Mouse (Mus musculus) brain, embryonic 18.5 days (tissue): ENCODE data around the gene Nt5c.
"Not testable (repeated sequence)": the region's sequence is repeated elsewhere in the genome, so short reads cannot be mapped to it uniquely, and the experiment has no call there.

Experiments
- DNase-seq: peaks from one replicate; pipeline ENCODE4 v3.0.0-alpha.2; 2012; ENCODE audit warnings: low read depth, low spot score

The Nt5c gene

DNA sequence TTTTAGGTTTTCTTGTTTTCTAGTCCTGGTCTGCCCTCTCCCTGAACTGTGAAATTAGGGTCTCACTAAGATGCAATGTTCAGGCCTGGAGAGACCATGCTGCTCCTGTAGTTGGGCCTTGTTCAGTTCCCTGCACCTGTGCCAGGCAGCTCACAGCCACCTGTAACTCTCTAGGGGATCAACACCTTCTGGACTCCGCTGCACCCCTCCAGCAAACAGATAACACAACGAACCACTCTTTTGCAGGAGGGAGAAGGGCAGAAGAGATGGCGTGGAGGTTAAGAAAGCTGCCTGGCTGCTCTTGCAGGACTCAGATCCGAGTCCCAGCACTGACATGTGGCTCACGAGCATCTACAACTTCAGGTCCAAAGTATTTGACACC is 18.8 kb upstream of the Nt5c start:
- DNase-seq, result no peak

DNA sequence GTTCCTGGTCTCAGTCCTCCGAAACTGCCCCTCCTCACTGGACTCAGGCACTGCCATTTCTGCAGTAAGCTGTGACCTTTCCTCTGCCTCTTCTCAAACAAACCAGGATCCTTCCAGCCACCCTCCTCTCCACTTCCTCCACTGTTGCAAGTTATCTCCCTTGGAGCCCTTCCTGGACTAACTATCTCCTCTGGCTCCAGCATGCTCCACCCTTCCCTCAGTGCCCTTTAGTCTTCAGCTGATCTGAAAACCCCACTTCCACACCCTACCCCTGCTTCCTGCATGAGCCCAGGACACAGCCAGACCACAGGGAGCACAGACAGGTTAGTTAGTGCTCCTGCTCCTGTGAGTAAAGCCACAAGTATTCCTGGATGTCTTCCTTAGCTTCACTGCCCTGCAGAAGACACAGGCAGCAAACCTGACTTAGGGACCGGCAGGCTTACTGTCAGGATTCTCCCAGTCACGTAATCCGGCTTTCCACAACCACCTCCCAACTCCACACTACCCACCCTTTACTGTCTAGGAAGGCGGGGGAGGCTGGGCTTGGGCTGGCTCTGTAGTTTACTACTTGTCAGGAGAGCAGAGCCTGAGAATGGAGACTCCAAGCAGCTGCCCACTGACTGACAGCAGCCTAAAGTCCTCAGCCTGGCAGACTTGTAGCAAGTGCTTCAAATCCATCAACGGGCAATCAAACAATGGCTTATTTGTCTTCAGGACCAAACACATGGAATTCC is 18.3 kb upstream of the Nt5c start:
- DNase-seq, result no peak

DNA sequence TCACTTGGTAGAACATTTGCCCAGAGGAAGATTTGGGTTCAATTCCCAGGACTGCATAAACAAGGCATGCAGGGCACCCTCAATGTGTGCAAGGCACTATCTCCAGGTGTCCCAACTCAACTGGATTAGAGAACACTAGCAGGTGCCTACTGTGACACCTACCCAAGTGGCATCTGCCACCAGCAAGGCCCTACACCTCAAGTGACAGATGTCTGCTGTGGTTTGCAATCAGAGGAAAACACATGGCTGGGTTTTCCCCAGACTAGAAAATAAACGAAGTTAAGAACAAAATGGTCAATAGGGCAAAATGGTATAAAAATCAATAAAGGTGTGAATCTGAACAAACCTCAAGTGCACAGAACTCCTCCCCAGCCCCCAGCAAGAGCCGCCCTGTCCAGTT is 16.4 kb upstream of the Nt5c start:
- no peak for DNase-seq

- no peak for DNase-seq
These were observed 14.9 kb upstream of the Nt5c start for GRCm38 (mm10) chr11:115506586-115506985.

GRCm38 (mm10) chr11:115502636-115503035 is 11.0 kb upstream of the Nt5c start:
- no peak for DNase-seq

- not testable (repeated sequence) for DNase-seq
These were observed 4.9 kb upstream of the Nt5c start for GRCm38 (mm10) chr11:115496559-115496958.

DNA sequence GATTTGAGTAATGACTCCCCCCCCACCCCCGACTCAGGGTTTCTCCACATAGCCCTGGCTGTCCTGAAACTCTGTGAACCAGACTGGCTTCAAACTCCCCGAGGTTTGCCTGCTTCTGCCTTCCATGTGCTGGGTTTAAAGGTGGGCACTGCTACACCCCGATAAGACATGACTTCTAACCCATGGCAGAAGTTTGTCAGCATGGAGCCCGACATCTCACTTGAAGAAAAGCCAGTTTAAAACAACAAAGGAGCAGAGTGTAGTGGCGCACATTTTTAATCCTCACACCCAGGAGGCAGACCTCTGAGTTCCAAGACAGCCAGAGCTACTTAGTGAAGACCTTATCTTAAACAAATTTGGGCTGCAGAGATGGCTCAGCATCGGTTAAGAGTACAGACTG is 725 bp upstream of the Nt5c start:
- no peak for DNase-seq

DNA sequence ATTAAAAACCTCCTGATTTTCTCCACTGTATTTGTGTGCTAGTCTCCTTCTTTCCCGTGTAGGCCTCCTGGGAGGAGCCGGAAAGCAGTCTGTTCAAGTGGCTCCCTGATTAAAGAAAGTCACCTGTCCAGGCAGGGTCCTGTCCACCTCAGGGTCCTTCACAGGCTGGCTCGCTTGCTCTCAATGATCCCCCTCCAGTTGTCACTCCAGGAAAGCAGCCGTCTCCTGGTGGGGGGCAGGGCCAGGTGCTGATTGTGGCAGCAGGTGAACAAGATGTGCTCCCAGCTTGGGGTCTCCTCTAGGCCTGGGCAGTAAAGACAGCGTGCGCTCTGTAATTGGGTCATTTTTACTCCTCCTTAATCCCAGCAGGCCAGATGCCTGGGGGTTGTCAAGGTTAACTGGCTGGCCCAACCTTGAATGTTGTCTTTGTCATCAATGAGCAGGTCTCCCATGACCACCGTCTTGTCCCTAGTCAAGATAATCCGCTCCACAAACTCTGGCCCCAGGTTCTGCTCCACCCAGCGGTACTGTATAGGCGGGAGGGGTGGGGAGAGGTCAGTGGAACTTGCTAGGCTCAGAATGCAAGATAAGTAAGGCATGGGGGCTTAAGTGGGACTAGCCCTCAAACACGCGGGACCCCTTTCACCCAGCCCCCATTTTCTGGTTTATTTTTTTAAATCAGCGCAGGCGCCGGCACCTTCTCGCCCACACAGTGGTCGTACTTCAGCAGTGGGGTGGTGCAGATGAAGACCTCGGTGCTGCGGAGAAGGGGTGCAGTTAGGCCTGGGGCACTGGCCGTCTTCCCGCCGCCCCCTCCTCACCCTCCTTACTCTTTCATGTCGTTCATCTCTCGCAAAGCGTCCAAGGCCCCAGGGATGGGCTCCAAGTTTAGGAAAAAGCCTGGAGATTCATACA is 964 bp downstream of the Nt5c start:
- no peak for DNase-seq

DNA sequence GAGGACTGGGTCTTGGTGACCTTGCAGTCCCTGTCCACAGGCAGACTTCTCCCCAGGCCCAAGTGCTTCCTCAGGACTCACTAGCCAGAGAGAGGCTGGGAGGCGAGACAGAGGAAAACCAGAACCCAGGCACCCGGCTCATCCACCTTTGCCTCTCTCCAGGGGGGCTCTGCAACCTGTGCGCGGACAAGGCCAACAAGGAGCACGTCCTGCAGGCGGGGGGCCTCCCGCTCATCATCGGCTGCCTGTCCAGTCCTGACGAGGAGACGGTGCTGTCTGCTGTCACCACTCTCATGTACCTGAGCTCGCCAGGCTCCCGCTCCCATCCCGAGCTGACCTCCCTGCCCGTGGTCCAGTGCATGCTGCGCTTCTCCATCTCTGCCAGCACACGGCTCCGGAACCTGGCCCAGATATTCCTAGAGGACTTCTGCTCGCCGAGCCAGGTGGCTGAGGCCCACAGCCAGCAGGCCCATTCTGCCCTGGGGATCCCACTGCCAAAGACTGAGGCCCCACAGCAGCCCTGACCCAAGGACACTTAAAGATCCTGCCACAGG is 3.0 kb downstream of the Nt5c start:
- DNase-seq, result no peak

GRCm38 (mm10) chr11:115485155-115485554 is 6.5 kb downstream of the Nt5c start:
- no peak for DNase-seq

DNA sequence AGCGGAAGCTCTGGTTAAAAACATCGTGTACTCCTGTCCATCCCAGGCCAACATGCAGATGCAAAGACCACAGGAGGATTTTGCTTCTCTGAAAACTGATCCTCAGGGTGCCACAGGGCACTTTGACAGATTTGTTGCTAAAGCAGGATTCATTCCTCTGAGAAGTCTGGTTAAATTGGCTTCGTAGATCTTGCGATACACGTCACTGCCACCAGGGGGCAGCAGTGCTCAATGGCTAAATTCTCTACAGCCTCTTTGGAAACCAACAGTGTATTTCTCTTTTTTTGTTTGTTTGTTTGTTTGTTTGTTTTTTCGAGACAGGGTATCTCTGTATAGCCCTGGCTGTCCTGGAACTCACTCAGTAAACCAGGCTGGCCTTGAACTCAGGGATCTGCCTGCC is 7.9 kb downstream of the Nt5c start:
- peak; percentile 28 for DNase-seq

- DNase-seq, result no peak
These were observed 8.4 kb downstream of the Nt5c start for GRCm38 (mm10) chr11:115483278-115483677.

GRCm38 (mm10) chr11:115481553-115482259 is 10.0 kb downstream of the Nt5c start:
- DNase-seq, result no peak

DNA sequence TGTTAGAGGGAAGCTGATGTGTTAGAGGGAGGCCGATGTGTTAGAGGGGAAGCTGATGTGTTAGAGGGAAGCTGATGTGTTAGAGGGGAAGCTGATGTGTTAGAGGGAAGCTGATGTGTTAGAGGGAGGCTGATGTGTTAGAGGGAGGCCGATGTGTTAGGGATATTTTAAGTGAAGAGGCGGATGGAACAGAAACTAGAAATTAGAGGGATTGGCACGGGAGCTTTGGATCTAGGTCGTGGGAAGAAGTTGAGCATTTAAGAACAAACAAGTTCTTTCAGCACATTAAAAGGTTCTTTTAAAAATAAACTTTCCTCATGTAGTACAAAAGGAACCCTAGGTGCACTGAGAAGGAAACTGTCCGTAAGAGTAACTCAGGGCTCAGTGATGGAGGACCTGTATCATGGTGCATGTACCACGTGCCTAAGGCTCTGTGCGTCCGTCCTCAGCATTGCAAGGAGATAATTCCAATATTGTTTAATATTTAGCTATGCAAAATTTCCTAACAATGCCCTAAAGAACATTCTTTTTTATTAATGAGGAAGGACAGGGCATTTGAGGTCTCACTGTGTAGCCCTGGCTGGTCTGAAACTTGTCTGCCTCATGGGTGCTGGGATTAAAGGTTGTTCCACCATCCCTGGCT is 13.2 kb downstream of the Nt5c start:
- no peak for DNase-seq

GRCm38 (mm10) chr11:115477388-115477787 is 14.3 kb downstream of the Nt5c start:
- not testable (repeated sequence) for DNase-seq

DNA sequence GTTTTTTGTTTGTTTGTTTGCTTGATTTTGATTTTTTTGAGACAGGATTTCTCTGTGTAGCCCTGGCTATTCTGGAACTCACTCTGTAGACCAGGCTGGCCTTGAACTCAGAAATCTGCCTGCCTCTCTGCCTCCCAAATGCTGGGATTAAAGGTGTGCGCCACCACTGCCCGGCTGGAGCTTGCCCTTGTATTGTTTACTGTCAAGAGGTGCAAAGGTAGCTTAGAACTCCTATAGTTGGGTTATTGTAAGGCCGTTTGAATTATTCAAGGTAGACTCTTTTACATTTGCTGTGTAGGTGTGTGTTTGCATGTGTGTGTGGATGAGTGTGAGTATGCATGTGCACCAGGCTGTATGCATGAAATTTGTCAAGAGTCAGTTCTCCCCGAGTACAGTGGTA is 15.0 kb downstream of the Nt5c start:
- not testable (repeated sequence) for DNase-seq

DNA sequence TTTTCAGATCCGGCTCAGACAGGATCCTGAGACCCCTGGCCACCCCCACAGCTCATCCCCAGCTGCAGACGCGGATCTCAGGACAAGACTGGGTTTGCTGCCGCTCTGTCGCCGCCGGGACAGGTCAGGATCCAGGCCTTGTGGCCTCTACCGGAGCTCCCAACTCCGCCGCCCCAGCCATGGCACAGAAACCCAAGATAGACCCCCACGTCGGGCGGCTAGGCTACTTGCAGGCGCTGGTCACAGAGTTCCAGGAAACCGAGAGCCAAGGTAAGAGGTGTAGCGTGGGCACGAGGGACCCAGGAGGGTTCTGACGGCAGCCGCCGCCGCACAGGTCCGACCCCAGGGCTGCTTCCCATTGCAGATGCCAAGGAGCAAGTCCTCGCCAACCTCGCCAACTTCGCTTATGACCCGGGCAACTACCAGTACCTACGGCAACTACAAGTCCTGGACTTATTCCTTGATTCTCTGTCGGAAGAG is 15.9 kb downstream of the Nt5c start:
- DNase-seq, result no peak

DNA sequence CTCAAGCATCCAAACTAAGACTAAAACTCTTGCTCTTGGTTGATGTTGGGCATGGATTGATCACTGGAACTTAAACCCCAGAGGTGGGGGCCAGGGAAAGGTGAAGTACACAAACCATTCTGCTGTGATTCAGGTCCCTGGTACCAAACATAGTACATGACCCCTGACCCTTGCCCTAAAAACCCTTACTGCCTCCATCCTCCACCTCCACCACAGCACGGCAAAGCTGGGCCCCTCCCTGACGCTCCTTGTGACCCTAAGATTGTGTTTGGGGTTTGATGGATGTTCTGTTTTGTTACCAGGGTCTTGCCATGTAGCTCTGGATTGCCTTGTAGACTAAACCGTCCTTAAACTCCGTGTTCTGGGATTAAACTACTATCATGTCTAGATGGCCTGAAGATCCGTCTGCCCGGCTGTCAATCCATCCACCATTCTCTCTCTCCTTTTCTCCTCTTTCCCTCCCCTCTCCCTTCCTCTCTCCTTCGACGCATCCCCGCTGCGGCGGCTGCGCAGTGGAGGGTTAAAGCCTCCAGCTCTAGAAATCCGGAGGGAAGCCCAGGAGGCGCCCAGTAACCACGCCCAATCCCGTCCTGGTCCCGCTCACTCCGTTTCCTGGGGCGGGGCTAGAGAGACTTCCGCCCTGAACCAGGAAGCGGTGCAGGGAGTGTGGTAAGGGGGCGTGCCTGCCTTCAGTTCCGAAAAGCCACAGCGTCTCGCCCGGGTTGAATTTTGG is 16.5 kb downstream of the Nt5c start, which contains the start of gene Armc7:
Armc7 (plus strand) TSS at position 643 of the 733 bp plus-strand sequence.
- DNase-seq, result peak; percentile 88

GRCm38 (mm10) chr11:115473626-115474275 is 17.9 kb downstream of the Nt5c start:
- DNase-seq, result peak; percentile 80

- no peak for DNase-seq
These were observed 19.5 kb downstream of the Nt5c start for GRCm38 (mm10) chr11:115472183-115472582.
